Mouse (Mus musculus) heart, embryonic 10.5 days (tissue): ENCODE results near the gene Ggt1. TPM values are rescaled to one million over a fixed set of nuclear protein-coding genes. Genes with fewer than 3 reads are reported as not detected.
"Not testable (repeated sequence)": the region's sequence is repeated elsewhere in the genome, so short reads cannot be mapped to it uniquely, and the experiment has no call there.

ENCODE experiments used
- DNase-seq: peaks from one replicate; pipeline ENCODE4 v3.0.0-alpha.2; 2017; ENCODE audit warnings: low spot score
- H3K27ac ChIP-seq: fragments of 300-500 bp; sonication (generic); 2 replicates; pipeline ENCODE4 v1.5.1; 2016; ENCODE audit warnings: mild to moderate bottlenecking
- H3K27me3 ChIP-seq: fragments of 300-500 bp; sonication (generic); 2 replicates; pipeline ENCODE4 v1.6.1; 2016; ENCODE audit warnings: mild to moderate bottlenecking; ENCODE audit not compliant: poor library complexity, insufficient read depth, severe bottlenecking
- H3K36me3 ChIP-seq: fragments of 300-500 bp; sonication (generic); 2 replicates; pipeline ENCODE4 v1.6.1; 2016; ENCODE audit warnings: mild to moderate bottlenecking, moderate library complexity
- H3K4me1 ChIP-seq: fragments of 300-500 bp; sonication (generic); 2 replicates; pipeline ENCODE4 v1.6.1; 2016; ENCODE audit warnings: mild to moderate bottlenecking
- H3K4me3 ChIP-seq: fragments of 300-500 bp; sonication (generic); 2 replicates; pipeline ENCODE4 v1.5.1; 2016; ENCODE audit warnings: mild to moderate bottlenecking, moderate library complexity
- H3K9me3 ChIP-seq: fragments of 300-500 bp; sonication (generic); 2 replicates; pipeline ENCODE4 v1.6.1; 2016; ENCODE audit warnings: mild to moderate bottlenecking, moderate library complexity
- WGBS: fragments of 180-500 bp; shearing (Covaris S2); methylation state at CpG from one replicate; pipeline ENCODE4 v1.1.7; 2016; 5-methylcytosine and 5-hydroxymethylcytosine counted together
- polyA plus RNA-seq: library from polyadenylated mRNA; unstranded; fragments of >200 nt; fragmentation: Nextera tagmentation; extraction: Ambion mirVana; gene quantifications from 2 replicates; pipeline ENCODE4 v1.2.1, GENCODE M21; 2016

The Ggt1 gene
- polyA plus RNA-seq, 1 experiment from 2014 or later = 1.9 TPM

DNA sequence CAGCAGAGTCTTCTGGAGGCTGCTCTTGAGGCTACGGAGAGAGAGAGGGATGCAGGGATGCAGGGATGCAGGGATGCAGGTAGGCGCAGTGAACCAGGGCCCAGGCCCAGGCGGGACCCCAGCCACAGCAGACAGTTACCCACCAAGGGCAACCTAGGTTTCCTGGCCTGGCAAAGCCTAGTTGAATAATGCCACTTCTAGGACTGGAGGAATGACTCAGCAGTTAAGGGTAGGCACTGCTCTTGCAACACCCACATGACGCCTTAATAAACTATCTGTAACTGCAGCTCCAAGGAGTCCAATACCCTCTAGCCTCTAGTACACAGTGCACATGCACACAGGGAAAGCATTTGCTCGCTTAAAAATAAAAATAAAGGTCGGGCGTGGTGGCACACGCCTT is 7.3 kb upstream of the Ggt1 start:
- no peak overlapping the region for H3K4me3 ChIP-seq
- peaks cover 28% of the 10 kb centered on the region for H3K4me1 ChIP-seq
- no peaks in the 10 kb centered on the region for H3K36me3 ChIP-seq
- DNase-seq = no peak
- peaks cover 37% of the 10 kb centered on the region for H3K27me3 ChIP-seq
- no peaks in the 10 kb centered on the region for H3K9me3 ChIP-seq
- no peak overlapping the region for H3K27ac ChIP-seq
- 89% methylated on average over 8 of the region's 8 CpGs for WGBS

DNA sequence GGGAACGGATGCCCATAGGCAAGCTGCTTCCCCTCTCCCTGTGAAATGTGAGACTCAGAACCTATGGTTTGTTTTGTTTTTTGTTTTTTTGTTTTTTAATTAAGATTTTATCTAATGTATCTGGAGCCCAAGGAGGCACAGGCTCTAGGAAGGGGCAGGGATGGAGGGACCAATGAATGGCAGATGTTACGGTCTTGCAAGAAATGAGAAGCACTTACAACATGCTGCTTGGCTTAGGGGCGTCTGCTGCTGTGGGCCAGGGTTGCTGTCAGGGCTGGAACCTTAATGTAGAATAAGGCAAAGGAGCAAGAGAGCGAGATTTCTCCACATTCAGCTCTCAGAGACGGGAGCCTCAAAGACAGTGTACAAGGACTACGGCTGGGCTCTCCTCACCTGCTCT is 5.8 kb upstream of the Ggt1 start:
- Histone ChIP-seq H3K36me3 (no peaks in the 10 kb centered on the region), H3K27ac (0 out of 2 replicates have a peak overlapping the region, but pooled peaks have one; percentile 13), H3K4me3 (no peak overlapping the region), H3K9me3 (no peaks in the 10 kb centered on the region), H3K27me3 (peaks cover 51% of the 10 kb centered on the region), H3K4me1 (peaks cover 42% of the 10 kb centered on the region)
- DNase-seq = no peak
- WGBS = 54% methylated on average over 6 of the region's 6 CpGs

DNA sequence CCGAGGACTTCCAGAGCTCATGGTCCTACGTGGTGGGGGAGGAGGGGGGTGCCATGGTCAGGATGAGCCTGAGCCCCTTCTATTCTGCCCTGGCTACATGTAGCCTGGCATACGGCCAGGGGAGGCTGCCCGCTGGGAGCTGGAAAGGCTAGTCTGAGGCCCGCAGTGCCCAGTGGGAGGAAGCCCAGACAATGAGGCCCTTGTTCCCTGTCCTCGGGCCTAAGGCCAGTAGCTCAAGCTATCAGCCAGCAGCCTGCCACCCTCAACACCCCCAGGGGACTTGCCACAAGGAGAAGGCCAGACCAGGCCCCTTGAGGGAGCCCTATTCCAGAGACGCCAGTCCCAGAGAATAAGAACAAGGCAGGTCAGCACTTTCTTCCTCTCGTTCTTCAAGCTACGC is 5.4 kb upstream of the Ggt1 start:
- no peak for DNase-seq
- H3K36me3 ChIP-seq = no peaks in the 10 kb centered on the region
- H3K4me1 ChIP-seq = peaks cover 44% of the 10 kb centered on the region
- H3K4me3 ChIP-seq = 0 out of 2 replicates have a peak overlapping the region, but pooled peaks have one; percentile 5
- H3K9me3 ChIP-seq = no peaks in the 10 kb centered on the region
- WGBS = 41% methylated on average over 9 of the region's 9 CpGs
- peaks cover 56% of the 10 kb centered on the region for H3K27me3 ChIP-seq
- peak overlapping the region; percentile 13; the same call in 1 of the 2 replicates for H3K27ac ChIP-seq

DNA sequence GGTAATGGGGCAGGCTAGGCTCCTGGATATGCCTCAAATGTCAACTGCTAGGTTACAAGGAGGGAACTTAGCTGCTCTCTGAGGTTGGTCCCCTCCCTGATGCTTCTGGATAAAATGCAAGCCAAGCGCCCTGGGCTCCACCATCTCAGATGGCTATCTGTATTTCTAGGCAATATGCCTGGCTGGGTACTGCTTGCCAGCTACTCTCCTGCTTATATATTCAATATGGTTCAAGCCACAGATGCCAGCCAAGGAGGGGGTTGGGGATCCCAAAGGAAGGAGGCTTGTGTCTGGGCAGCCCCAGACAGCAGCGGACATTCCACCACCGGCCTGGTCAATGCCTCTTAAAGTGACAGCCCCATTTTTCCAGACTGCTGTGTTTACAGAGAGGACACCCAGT is 2.9 kb upstream of the Ggt1 start:
- no peaks in the 10 kb centered on the region for H3K9me3 ChIP-seq
- whole genome bisulfite sequencing = 12% methylated on average over 3 of the region's 3 CpGs
- peaks cover 38% of the 10 kb centered on the region for H3K4me1 ChIP-seq
- H3K36me3 ChIP-seq = no peaks in the 10 kb centered on the region
- H3K4me3 ChIP-seq = no peak overlapping the region
- DNase-seq = no peak
- H3K27me3 ChIP-seq = peaks cover 76% of the 10 kb centered on the region
- H3K27ac ChIP-seq = no peak overlapping the region

DNA sequence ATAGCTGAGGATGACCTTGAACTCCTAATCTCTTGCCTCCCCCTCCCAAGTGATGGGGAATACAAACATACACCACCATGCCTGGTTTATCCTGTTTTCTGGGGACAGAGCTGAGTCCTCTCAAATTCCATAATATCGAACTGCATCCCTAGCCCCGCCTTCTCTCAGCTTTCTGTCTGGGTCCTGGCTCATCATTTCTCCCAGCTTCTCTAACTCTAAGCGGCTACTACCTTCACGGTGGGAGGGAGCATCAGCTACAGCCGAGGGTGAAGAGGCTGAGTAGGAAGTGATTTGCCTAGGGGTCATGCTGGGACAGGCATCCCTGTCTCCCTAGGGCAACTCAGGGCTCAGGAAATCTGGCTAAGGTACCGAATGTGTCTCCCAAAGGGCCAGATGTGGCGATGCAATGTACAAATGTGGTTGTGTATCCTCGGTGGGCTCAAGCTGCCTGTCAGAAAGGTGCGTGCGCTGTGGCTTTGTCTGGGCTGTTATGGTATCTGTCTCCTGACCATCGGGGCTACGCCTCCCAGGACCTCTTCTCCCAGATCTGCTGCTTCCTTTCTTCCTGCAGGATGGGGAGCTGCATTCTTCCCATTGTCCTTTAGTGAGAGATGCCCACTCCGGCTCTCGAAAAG is 2.2 kb upstream of the Ggt1 start:
- peak overlapping the region; percentile 84 for H3K27ac ChIP-seq
- no peaks in the 10 kb centered on the region for H3K9me3 ChIP-seq
- H3K4me1 ChIP-seq = peaks cover 38% of the 10 kb centered on the region
- peak overlapping the region; percentile 76 for H3K4me3 ChIP-seq
- peaks cover 77% of the 10 kb centered on the region for H3K27me3 ChIP-seq
- DNase-seq = no peak
- WGBS = 3% methylated on average over 14 of the region's 14 CpGs
- no peaks in the 10 kb centered on the region for H3K36me3 ChIP-seq

DNA sequence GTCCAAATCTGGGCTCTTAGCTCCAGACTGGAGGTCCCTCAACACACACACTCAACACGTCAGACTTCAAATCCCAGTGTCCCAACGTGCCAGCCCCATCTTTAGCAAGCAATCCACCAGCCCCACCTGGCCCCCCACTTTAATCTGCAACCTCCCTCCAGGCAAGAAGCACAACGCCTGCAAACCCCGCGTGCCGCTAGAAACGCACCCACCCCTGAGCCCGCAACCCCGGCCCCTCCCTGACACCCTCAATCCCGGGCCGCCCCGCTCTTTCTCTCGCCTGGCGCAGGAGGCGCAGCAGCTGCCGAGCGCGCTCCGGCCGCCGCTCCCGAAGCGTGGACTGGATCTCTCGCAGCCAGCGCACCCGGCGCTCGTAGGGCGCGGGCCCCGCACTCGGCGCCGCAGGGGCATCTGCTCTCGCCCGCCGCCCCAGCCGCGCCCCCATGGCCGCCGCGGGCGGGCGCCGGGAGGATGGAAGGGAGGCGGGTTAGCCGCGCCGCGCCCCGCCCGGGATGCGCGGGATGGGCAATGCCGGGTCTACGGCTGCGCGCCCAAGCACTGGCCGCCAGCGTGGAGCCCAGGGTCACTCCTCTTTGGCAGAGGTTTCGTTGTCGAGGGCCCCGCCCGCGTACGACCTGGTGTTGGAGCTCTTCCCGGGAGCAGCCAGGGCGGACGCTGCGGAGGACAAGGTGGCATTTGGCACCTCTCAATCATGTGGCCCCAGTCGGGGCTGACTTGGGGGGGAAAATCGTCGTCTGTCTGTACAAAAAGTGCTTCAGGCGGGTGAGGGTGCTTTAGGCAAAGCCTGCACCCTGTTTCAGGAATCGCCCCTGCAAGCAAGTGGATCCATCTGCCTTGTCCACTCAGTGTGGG is 1.5 kb upstream of the Ggt1 start, which contains the start of gene Lrrc75b:
Gene Lrrc75b (minus strand): TSS at position 655 of the 873 bp plus-strand sequence.
- peaks cover 38% of the 10 kb centered on the region for H3K4me1 ChIP-seq
- H3K9me3 ChIP-seq = no peaks in the 10 kb centered on the region
- H3K27me3 ChIP-seq = peaks cover 84% of the 10 kb centered on the region
- no peaks in the 10 kb centered on the region for H3K36me3 ChIP-seq
- peak within 1 kb of the TSS; percentile 84 for H3K27ac ChIP-seq
- WGBS = 1% methylated on average over 71 of the region's 75 CpGs
- no peak for DNase-seq
- peak within 1 kb of the TSS; percentile 76 for H3K4me3 ChIP-seq

DNA sequence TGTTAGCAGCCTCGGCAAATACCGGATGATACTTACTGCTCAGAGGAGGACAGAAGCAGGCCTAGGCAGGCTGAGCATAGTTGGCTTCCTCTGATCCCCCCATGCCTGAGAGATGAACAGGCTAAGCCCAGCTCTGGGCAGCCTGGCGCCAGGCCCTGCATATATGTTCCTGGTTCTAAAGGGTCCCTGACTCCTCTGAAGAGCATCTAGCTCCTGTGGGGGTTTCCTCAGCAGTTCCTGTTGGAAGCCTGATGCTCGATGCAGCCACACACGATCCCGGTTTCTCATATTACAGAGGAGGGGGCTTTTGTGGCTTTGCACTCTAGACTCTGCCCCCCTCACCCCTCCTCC is 880 bp upstream of the Ggt1 start:
- Histone ChIP-seq H3K4me1 (peaks cover 38% of the 10 kb centered on the region), H3K9me3 (no peaks in the 10 kb centered on the region), H3K27me3 (peaks cover 90% of the 10 kb centered on the region), H3K27ac (0 out of 2 replicates have a peak overlapping the region, but pooled peaks have one; percentile 84), H3K36me3 (no peaks in the 10 kb centered on the region), H3K4me3 (peak overlapping the region; percentile 76)
- WGBS = 14% methylated on average over 6 of the region's 6 CpGs
- DNase-seq = no peak

DNA sequence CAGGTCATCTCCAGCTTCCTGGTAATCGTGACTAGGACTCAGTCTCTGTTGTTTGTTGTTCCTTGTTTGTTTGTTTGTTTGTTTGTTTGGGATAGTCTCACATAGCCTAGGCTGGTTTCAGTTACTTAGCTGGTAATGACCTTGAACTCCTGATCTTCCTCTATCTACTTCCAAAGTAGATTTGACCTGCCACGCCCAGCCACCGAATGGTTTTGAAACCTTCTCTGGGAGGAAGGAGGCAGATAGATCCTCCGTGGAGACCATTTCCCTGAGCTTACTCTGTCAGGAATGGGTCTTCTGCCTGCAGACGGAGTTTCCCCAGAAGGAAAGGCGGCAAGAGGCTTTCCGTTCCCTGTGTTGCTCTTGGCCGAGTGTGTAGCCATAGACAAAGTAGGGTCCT is 1.2 kb downstream of the Ggt1 start:
- peaks cover 27% of the 10 kb centered on the region for H3K4me1 ChIP-seq
- WGBS = 85% methylated on average over 8 of the region's 8 CpGs
- no peaks in the 10 kb centered on the region for H3K36me3 ChIP-seq
- peaks cover 86% of the 10 kb centered on the region for H3K27me3 ChIP-seq
- H3K9me3 ChIP-seq = no peaks in the 10 kb centered on the region
- DNase-seq = no peak
- H3K4me3 ChIP-seq = no peak overlapping the region
- no peak overlapping the region for H3K27ac ChIP-seq

DNA sequence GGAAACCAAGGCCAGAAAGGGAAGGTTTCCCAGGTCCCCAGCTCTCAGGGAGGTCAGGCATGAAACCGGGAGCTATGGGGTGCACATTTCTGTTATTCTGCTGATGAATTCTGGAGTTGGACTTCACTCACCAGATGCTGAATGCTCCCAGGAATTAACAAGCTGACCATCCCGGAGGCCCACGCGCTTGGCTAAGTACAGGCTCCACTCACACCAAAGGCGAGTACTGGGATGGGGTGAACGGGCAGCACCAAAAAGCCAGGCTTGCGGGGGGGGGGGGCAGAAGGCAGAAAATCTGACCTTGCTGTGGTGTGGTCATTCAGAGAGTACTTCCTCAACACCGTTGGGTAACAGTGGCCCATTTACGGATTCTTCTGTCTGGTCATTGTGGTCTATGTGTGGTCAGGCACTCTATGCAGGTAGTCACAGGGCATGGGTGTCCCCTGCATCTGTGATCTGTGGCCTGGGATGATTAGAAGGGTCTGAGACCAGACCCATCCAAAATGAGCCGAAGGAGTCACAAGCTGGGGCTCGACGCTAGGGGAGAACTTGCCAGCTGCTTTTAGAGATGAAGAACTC is 3.4 kb downstream of the Ggt1 start:
- peaks cover 21% of the 10 kb centered on the region for H3K4me1 ChIP-seq
- WGBS = 80% methylated on average over 12 of the region's 12 CpGs
- no peak for DNase-seq
- H3K27ac ChIP-seq = no peak overlapping the region
- H3K4me3 ChIP-seq = no peak overlapping the region
- no peaks in the 10 kb centered on the region for H3K36me3 ChIP-seq
- no peaks in the 10 kb centered on the region for H3K9me3 ChIP-seq
- H3K27me3 ChIP-seq = peaks cover 77% of the 10 kb centered on the region

DNA sequence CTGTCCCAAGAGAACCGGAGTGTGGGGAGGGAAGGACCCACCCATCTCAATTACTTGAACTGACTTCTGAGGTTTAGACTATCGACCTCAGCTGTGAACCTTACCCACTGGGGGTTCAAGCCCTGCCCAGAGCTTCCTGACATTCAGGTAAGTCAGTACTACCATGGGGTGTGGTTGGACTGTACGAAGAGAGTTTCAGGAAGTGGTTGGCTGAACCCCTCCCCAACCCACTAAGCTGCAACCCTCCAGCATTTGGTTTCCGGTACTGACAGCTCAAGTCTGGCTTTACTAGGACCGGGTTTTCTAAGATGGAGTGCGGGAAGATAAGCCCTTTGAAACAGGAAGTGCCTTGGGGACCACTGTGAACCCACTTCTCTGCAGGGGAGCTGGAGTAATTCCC is 4.0 kb downstream of the Ggt1 start:
- H3K9me3 ChIP-seq = no peaks in the 10 kb centered on the region
- H3K36me3 ChIP-seq = no peaks in the 10 kb centered on the region
- H3K27ac ChIP-seq = no peak overlapping the region
- WGBS = 61% methylated on average over 6 of the region's 6 CpGs
- H3K27me3 ChIP-seq = peaks cover 70% of the 10 kb centered on the region
- DNase-seq = no peak
- H3K4me1 ChIP-seq = peaks cover 14% of the 10 kb centered on the region
- no peak overlapping the region for H3K4me3 ChIP-seq

DNA sequence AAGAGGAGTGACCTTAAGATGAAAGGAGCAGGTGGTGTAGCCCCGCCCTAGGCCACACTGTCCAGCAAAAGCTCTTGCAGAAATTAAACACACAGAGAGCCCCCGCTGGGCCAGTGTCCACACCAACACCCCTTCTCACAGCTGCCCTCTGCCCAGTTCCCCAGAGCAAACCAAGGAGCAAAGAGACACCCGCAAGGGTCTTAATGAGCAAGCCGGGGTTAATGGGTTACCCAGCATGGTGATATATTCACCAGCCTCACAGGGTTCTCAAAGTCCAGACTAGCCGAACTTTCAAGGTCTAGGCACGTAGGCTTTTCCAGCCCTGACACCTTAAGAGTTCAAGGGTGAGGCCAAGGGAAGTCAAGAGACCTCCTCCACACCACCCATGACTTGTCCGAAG is 4.5 kb downstream of the Ggt1 start:
- no peak for DNase-seq
- 77% methylated on average over 7 of the region's 7 CpGs for WGBS
- Histone ChIP-seq H3K4me3 (no peak overlapping the region), H3K36me3 (no peaks in the 10 kb centered on the region), H3K27me3 (peaks cover 66% of the 10 kb centered on the region), H3K27ac (no peak overlapping the region), H3K9me3 (no peaks in the 10 kb centered on the region), H3K4me1 (peaks cover 12% of the 10 kb centered on the region; the same call in 1 of the 2 replicates)

DNA sequence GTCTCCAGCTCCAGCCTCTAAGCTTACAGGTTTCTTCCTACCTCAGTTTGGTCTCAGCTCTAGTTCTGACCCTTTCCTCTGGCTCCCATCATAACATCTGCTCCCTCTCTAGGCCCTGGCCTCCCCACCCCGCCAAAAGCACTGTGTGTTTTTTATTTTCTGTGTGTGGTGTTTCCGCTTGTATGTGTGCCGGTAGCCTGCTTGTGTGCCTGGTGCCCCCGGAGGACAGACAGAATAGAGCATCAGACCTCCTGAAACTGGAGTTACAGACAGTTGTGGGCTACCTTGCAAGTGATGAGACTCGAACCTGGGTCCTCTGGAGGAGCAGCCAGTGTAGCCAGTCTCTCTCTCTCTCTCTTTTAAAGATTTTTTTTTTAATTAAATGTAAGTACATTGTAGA is 4.9 kb downstream of the Ggt1 start:
- WGBS = 78% methylated on average over 5 of the region's 5 CpGs
- Histone ChIP-seq H3K4me1 (peaks cover 14% of the 10 kb centered on the region), H3K27ac (no peak overlapping the region), H3K4me3 (no peak overlapping the region), H3K9me3 (no peaks in the 10 kb centered on the region), H3K27me3 (peaks cover 65% of the 10 kb centered on the region), H3K36me3 (no peaks in the 10 kb centered on the region)
- no peak for DNase-seq

DNA sequence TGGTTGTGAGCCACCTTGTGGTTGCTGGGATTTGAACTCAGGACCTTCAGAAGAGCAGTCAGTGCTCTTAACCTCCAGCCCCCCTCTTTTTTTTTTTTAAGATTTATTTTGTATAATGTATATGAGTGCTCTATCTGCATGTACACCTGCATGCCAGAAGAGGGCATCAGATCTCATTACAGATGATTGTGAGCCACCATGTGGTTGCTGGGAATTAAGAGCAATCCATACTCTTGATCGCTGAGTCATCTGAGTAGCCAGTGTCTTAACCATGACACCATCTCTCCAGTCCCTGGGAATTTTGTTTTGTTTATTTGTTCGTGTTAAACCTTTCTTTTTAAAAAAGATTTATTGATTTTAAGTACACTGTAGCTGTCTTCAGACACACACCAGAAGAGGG is 5.4 kb downstream of the Ggt1 start:
- Histone ChIP-seq H3K27me3 (peaks cover 63% of the 10 kb centered on the region), H3K4me1 (peaks cover 18% of the 10 kb centered on the region)
- H3K27ac ChIP-seq, H3K4me3 ChIP-seq, H3K9me3 ChIP-seq, DNase-seq, H3K36me3 ChIP-seq: not testable (repeated sequence)
- 77% methylated on average over 2 of the region's 2 CpGs for WGBS
